Mouse (Mus musculus): ENCODE results near the gene Tom1. TPM values are rescaled to one million over a fixed set of nuclear protein-coding genes. Genes with fewer than 3 reads are reported as not detected.

Tom1 gene
- polyA plus RNA-seq, 2 experiments: 6.1 to 9.2 TPM

- Histone ChIP-seq H3K4me3 (ENCODE audit: insufficient read depth in 1 of 2, low read depth in 2 of 2, low read length in 2 of 2) (peak overlapping the region; percentile 52 to 64), H3K27ac (peak overlapping the region; percentile 90), H3K4me2 (ENCODE audit: low read depth) (peak overlapping the region; percentile 79), H3K27me3 (ENCODE audit: control insufficient read depth, insufficient read depth, low read length) (no peaks in the 10 kb centered on the region), H3K36me3 (replicated peaks; ENCODE audit: control insufficient read depth, insufficient read depth, low read depth) (no peaks in the 10 kb centered on the region), H3K4me1 (replicated peaks; ENCODE audit: control insufficient read depth in 2 of 2, insufficient read depth in 2 of 2, low read length in 1 of 2) (peaks cover 34 to 46% of the 10 kb centered on the region in 2 experiments), H3K9me3 (ENCODE audit: control insufficient read depth, low read length) (no peaks in the 10 kb centered on the region), H3K9ac (replicated peaks) (peak overlapping the region; percentile 81)
- 4% methylated on average over 15 of the region's 17 CpGs for WGBS (ENCODE audit: insufficient replicate concordance)
- peak; percentile 96 to 98 (median 96) for DNase-seq (ENCODE audit: low read depth in 3 of 3, low spot score in 3 of 3)
- peak; percentile 93 for ATAC-seq (ENCODE audit: insufficient read depth)
- TF ChIP-seq CTCF (IDR thresholded peaks at IDR 0.05; ENCODE audit: low read depth) (no peak), EP300 (IDR thresholded peaks at IDR 0.05; ENCODE audit: low read depth) (peak; percentile 84)
These were observed 50.3 kb downstream of the Tom1 start for GRCm38 (mm10) chr8:75083846-75084245.

- no peak for ATAC-seq (ENCODE audit: insufficient read depth)
- peak overlapping the region; percentile 79 for H3K4me2 ChIP-seq (ENCODE audit: low read depth)
- WGBS (ENCODE audit: insufficient replicate concordance): 43% methylated on average over 3 of the region's 3 CpGs
- no peaks in the 10 kb centered on the region for H3K27me3 ChIP-seq (ENCODE audit: control insufficient read depth, insufficient read depth, low read length)
- DNase-seq (ENCODE audit: low read depth in 3 of 3, low spot score in 3 of 3): no peak
- H3K9me3 ChIP-seq (ENCODE audit: control insufficient read depth, low read length): no peaks in the 10 kb centered on the region
- H3K36me3 ChIP-seq (replicated peaks; ENCODE audit: control insufficient read depth, insufficient read depth, low read depth): no peaks in the 10 kb centered on the region
- H3K4me3 ChIP-seq (ENCODE audit: insufficient read depth in 1 of 2, low read depth in 2 of 2, low read length in 2 of 2): no peak overlapping the region
- H3K4me1 ChIP-seq (replicated peaks; ENCODE audit: control insufficient read depth in 2 of 2, insufficient read depth in 2 of 2, low read length in 1 of 2): peaks cover 35 to 52% of the 10 kb centered on the region in 2 experiments
- H3K9ac ChIP-seq (replicated peaks): peak overlapping the region; percentile 46
- peak overlapping the region; percentile 64 for H3K27ac ChIP-seq
- no peak for TF ChIP-seq EP300 (IDR thresholded peaks at IDR 0.05; ENCODE audit: low read depth)
- no peak for TF ChIP-seq CTCF (IDR thresholded peaks at IDR 0.05; ENCODE audit: low read depth)
These were observed 51.0 kb downstream of the Tom1 start for GRCm38 (mm10) chr8:75084382-75085064.

- H3K9me3 ChIP-seq (ENCODE audit: control insufficient read depth, low read length): no peaks in the 10 kb centered on the region
- H3K4me3 ChIP-seq (ENCODE audit: insufficient read depth in 1 of 2, low read depth in 2 of 2, low read length in 2 of 2): no peak overlapping the region
- no peak overlapping the region for H3K27ac ChIP-seq
- no peaks in the 10 kb centered on the region for H3K27me3 ChIP-seq (ENCODE audit: control insufficient read depth, insufficient read depth, low read length)
- peaks cover 34 to 56% of the 10 kb centered on the region in 2 experiments for H3K4me1 ChIP-seq (replicated peaks; ENCODE audit: control insufficient read depth in 2 of 2, insufficient read depth in 2 of 2, low read length in 1 of 2)
- no peak for DNase-seq (ENCODE audit: low read depth in 3 of 3, low spot score in 3 of 3)
- H3K4me2 ChIP-seq (ENCODE audit: low read depth): no peak overlapping the region
- no peak for ATAC-seq (ENCODE audit: insufficient read depth)
- 17% methylated on average over 2 of the region's 2 CpGs for WGBS (ENCODE audit: insufficient replicate concordance)
- TF ChIP-seq CTCF (IDR thresholded peaks at IDR 0.05; ENCODE audit: low read depth) (no peak), EP300 (IDR thresholded peaks at IDR 0.05; ENCODE audit: low read depth) (no peak)
- no peak overlapping the region for H3K9ac ChIP-seq (replicated peaks)
- no peaks in the 10 kb centered on the region for H3K36me3 ChIP-seq (replicated peaks; ENCODE audit: control insufficient read depth, insufficient read depth, low read depth)
These were observed 52.5 kb downstream of the Tom1 start for GRCm38 (mm10) chr8:75086002-75086401.

GRCm38 (mm10) chr8:75087127-75087526, 53.6 kb downstream of the Tom1 start:
- Histone ChIP-seq H3K36me3 (replicated peaks; ENCODE audit: control insufficient read depth, insufficient read depth, low read depth) (no peaks in the 10 kb centered on the region), H3K4me2 (ENCODE audit: low read depth) (no peak overlapping the region), H3K9ac (replicated peaks) (no peak overlapping the region), H3K4me3 (ENCODE audit: insufficient read depth in 1 of 2, low read depth in 2 of 2, low read length in 2 of 2) (no peak overlapping the region), H3K27me3 (ENCODE audit: control insufficient read depth, insufficient read depth, low read length) (no peaks in the 10 kb centered on the region), H3K27ac (no peak overlapping the region), H3K4me1 (replicated peaks; ENCODE audit: control insufficient read depth in 2 of 2, insufficient read depth in 2 of 2, low read length in 1 of 2) (peaks cover 33 to 51% of the 10 kb centered on the region in 2 experiments), H3K9me3 (ENCODE audit: control insufficient read depth, low read length) (no peaks in the 10 kb centered on the region)
- DNase-seq (ENCODE audit: low read depth in 3 of 3, low spot score in 3 of 3) (no peak), ATAC-seq (ENCODE audit: insufficient read depth) (no peak)
- TF ChIP-seq CTCF (IDR thresholded peaks at IDR 0.05; ENCODE audit: low read depth) (no peak), EP300 (IDR thresholded peaks at IDR 0.05; ENCODE audit: low read depth) (no peak)

GRCm38 (mm10) chr8:75088989-75089881, 55.7 kb downstream of the Tom1 start:
- H3K27me3 ChIP-seq (ENCODE audit: control insufficient read depth, insufficient read depth, low read length): peaks cover 15% of the 10 kb centered on the region
- H3K4me1 ChIP-seq (replicated peaks; ENCODE audit: control insufficient read depth in 2 of 2, insufficient read depth in 2 of 2, low read length in 1 of 2): peaks cover 15 to 38% of the 10 kb centered on the region in 2 experiments
- no peak overlapping the region for H3K4me3 ChIP-seq (ENCODE audit: insufficient read depth in 1 of 2, low read depth in 2 of 2, low read length in 2 of 2)
- no peak overlapping the region for H3K9ac ChIP-seq (replicated peaks)
- H3K9me3 ChIP-seq (ENCODE audit: control insufficient read depth, low read length): no peaks in the 10 kb centered on the region
- no peak overlapping the region for H3K27ac ChIP-seq
- DNase-seq (ENCODE audit: low read depth in 3 of 3, low spot score in 3 of 3) (peak; percentile 63 to 65 (median 65)), ATAC-seq (ENCODE audit: insufficient read depth) (peak; percentile 27)
- no peaks in the 10 kb centered on the region for H3K36me3 ChIP-seq (replicated peaks; ENCODE audit: control insufficient read depth, insufficient read depth, low read depth)
- TF ChIP-seq EP300 (IDR thresholded peaks at IDR 0.05; ENCODE audit: low read depth): peak; percentile 28; the same call in 1 of the 2 replicates
- TF ChIP-seq CTCF (IDR thresholded peaks at IDR 0.05; ENCODE audit: low read depth): no peak
- 7% methylated on average over 6 of the region's 6 CpGs for WGBS (ENCODE audit: insufficient replicate concordance)
- H3K4me2 ChIP-seq (ENCODE audit: low read depth): peak overlapping the region; percentile 26

Measured in liver, embryonic 14.5 days (tissue).